Mouse (Mus musculus): ENCODE measurements around the gene Tex44. TPM values are rescaled to one million over a fixed set of nuclear protein-coding genes. Genes with fewer than 3 reads are reported as not detected.
"Not testable (repeated sequence)": the region's sequence is repeated elsewhere in the genome, so short reads cannot be mapped to it uniquely, and the experiment has no call there.

The Tex44 gene
- polyA plus RNA-seq, 1 experiment from 2014 or later: not detected

- 78% methylated on average over 11 of the region's 11 CpGs for WGBS
- H3K27me3 ChIP-seq (ENCODE audit: control insufficient read depth, insufficient read depth, low read length); H3K9ac ChIP-seq; ATAC-seq (ENCODE audit: low FRiP score); DNase-seq (ENCODE audit: low spot score); H3K4me3 ChIP-seq (replicated peaks; ENCODE audit: low read length); H3K9me3 ChIP-seq (ENCODE audit: control insufficient read depth, low read length); H3K36me3 ChIP-seq (replicated peaks; ENCODE audit: control insufficient read depth, insufficient read depth); H3K4me1 ChIP-seq (replicated peaks; ENCODE audit: control insufficient read depth, insufficient read depth, low read length); H3K27ac ChIP-seq: not testable (repeated sequence)
- H3K4me2 ChIP-seq (replicated peaks): peak overlapping the region; percentile 37; the same call in 1 of the 2 replicates
Measured at GRCm38 (mm10) chr1:86471504-86471961, 45.4 kb downstream of the Tex44 start.

DNA sequence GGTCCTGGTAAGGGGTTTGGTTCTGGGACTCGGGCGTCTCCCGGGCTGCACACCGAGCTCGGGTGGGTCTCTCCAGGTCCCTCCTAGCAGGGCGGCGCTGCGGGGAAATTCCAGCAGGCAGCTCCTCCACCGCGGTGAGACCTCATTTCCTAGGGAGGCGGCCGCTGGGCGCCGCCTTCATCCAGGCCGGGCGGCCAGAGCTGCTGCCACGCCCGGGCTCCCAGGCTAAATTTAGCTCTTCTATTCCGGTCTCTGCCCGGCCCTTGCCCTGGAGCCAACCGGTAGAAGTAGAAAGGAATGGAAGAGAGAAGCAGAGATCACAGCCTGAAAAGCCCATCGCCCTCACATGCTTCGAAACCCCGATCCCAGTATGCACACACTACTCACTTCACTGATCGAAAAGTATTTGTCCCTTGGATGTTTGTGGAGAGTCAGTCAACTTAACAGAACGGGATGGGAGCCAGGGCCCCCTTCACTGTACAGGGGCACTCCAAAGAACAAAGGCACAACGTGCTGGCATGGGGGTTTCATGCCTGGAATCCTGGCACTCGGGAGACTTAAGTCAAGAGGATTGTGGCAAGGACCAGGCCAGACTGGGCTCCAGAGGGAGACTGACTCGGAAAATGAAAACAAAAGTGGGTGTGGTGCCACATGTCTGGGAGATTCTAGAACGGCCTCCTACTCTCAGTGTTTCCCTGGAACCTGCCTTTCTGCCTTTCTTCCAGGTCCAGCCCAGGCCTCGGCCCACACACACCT, 46.2 kb downstream of the Tex44 start:
- Histone ChIP-seq H3K4me3 (replicated peaks; ENCODE audit: low read length) (no peak overlapping the region), H3K4me2 (replicated peaks) (peak overlapping the region; percentile 37), H3K36me3 (replicated peaks; ENCODE audit: control insufficient read depth, insufficient read depth) (no peaks in the 10 kb centered on the region), H3K4me1 (replicated peaks; ENCODE audit: control insufficient read depth, insufficient read depth, low read length) (peaks cover 7% of the 10 kb centered on the region), H3K27me3 (ENCODE audit: control insufficient read depth, insufficient read depth, low read length) (no peaks in the 10 kb centered on the region), H3K27ac (peak overlapping the region; percentile 49; the same call in 1 of the 2 replicates), H3K9ac (peak overlapping the region; percentile 51; the same call in 1 of the 2 replicates), H3K9me3 (ENCODE audit: control insufficient read depth, low read length) (no peaks in the 10 kb centered on the region)
- ATAC-seq (ENCODE audit: low FRiP score) (no peak), DNase-seq (ENCODE audit: low spot score) (no peak)
- WGBS: 22% methylated on average over 31 of the region's 31 CpGs

DNA sequence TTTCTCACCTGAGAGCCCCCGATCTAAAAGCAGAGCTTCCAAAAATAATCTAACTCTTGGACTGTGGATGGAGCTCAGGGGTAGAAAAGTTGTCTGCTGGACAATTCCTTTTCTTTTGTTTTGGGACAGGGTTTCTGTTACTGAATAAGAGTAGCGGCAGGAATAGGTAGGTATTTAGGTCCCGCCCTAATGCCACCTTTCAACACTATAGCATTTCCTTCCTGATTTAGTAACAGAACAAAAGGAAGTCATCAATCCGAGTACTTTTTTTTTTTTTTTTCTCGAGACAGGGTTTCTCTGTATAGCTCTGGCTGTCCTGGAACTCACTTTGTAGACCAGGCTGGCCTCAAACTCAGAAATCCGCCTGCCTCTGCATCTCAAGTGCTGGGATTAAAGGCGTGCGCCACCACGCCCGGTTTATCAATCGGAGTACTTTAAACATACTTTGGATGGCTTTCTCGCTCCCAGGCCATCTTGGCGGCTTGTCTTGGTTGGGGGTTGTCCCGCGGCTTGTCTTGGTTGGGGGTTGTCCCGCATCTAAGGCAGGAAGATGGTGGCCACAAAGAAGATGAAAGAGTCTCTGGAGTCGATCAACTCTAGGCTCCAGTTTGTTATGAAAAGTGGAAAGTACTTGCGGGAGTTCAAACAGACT, 47.1 kb downstream of the Tex44 start:
- ATAC-seq (ENCODE audit: low FRiP score) (no peak), DNase-seq (ENCODE audit: low spot score) (no peak)
- no peak overlapping the region for H3K4me2 ChIP-seq (replicated peaks)
- peaks cover 7% of the 10 kb centered on the region for H3K4me1 ChIP-seq (replicated peaks; ENCODE audit: control insufficient read depth, insufficient read depth, low read length)
- no peaks in the 10 kb centered on the region for H3K36me3 ChIP-seq (replicated peaks; ENCODE audit: control insufficient read depth, insufficient read depth)
- WGBS: 94% methylated on average over 18 of the region's 18 CpGs
- no peak overlapping the region for H3K27ac ChIP-seq
- no peak overlapping the region for H3K4me3 ChIP-seq (replicated peaks; ENCODE audit: low read length)
- H3K9me3 ChIP-seq (ENCODE audit: control insufficient read depth, low read length): no peaks in the 10 kb centered on the region
- no peaks in the 10 kb centered on the region for H3K27me3 ChIP-seq (ENCODE audit: control insufficient read depth, insufficient read depth, low read length)
- H3K9ac ChIP-seq: no peak overlapping the region

Other genes with a start within 250 kb of the Tex44 start
- 7.5 and 8.3 TPM in 2 replicates for gene B3gnt7, start 123.5 kb upstream of the Tex44 start, polyA plus RNA-seq (2014; fragmentation: Nextera tagmentation; extraction: Ambion mirVana)
- gene Ncl, start 66.9 kb upstream of the Tex44 start, polyA plus RNA-seq (2014; fragmentation: Nextera tagmentation; extraction: Ambion mirVana): 144 and 145 TPM in 2 replicates
- gene Nmur1, start 101 bp upstream of the Tex44 start, polyA plus RNA-seq (2014; fragmentation: Nextera tagmentation; extraction: Ambion mirVana): not detected in 2 replicates
- 1,567 and 1,692 TPM in 2 replicates for gene Ptma, start 100.4 kb downstream of the Tex44 start, polyA plus RNA-seq (2014; fragmentation: Nextera tagmentation; extraction: Ambion mirVana)
- gene Pde6d, start 156.3 kb downstream of the Tex44 start, polyA plus RNA-seq (2014; fragmentation: Nextera tagmentation; extraction: Ambion mirVana): 96.6 and 112 TPM in 2 replicates
- 50.5 and 55.3 TPM in 2 replicates for gene Cops7b, start 156.6 kb downstream of the Tex44 start, polyA plus RNA-seq (2014; fragmentation: Nextera tagmentation; extraction: Ambion mirVana)
- gene Nppc, start 244.2 kb downstream of the Tex44 start, polyA plus RNA-seq (2014; fragmentation: Nextera tagmentation; extraction: Ambion mirVana): 16.3 and 18.1 TPM in 2 replicates